Mouse (Mus musculus) CD4-positive, CD25-positive, alpha-beta regulatory T cell, adult 4 months (primary cell): ENCODE measurements around the gene Thsd4. TPM values are rescaled to one million over a fixed set of nuclear protein-coding genes. Genes with fewer than 3 reads are reported as not detected.

ENCODE experiments used
- ATAC-seq: one replicate; pipeline ENCODE4 v1.8.0; 2017
- polyA plus RNA-seq, 2 experiments: library from polyadenylated mRNA; unstranded; fragments of 100-300 nt; shearing (Covaris generic); gene quantifications; one replicate each; pipeline ENCODE4 v1.2.1; 2017

Gene Thsd4
- polyA plus RNA-seq, 2 experiments from 2014 or later = not detected

DNA sequence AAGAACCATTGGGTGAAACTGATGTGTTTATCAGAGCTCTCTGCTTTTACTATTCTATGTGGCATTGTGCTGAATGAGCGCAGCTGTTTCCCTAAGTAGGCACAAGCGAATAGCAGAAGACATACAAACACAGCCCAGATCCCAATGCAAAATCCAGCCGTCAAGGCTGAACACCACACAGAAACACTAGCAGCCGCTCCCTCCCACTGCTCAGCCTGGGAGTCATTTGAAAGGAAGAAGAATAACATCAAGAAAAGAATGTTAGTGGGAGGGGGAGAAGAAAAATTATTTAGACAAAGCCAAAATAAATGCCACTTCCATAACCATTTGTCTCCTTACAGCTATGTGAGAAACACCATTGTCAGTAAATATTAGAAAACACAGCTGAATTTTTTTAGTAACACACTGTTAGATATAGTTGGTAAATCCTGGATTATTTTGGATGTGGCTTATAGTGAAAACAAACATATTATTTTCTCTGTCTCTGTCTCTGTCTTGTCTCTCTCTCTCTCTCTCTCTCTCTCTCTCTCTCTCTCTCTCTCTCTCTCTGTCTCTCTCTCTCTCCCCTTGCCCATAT lies 148.6 kb downstream of the Thsd4 start:
- no peak for ATAC-seq

DNA sequence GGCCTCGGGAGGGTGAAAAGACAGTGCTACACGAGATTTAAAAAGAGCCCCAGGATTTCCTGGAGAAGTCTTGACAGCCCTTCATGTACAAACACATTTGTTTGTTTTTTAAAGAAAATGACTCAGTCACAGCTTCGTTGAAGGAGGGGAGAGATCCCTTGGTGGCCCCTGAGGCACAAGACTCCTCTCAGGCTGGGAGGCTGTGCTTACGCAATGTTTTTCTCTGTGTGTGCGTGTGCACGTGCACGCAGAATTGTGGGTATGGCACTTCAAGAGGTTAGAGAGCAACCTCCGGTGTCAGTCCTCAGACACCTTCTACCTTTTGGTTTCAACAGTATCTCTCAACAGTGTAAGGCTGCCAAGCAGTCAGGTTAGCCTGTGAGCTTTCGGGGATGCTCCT lies 153.3 kb downstream of the Thsd4 start:
- ATAC-seq = no peak

DNA sequence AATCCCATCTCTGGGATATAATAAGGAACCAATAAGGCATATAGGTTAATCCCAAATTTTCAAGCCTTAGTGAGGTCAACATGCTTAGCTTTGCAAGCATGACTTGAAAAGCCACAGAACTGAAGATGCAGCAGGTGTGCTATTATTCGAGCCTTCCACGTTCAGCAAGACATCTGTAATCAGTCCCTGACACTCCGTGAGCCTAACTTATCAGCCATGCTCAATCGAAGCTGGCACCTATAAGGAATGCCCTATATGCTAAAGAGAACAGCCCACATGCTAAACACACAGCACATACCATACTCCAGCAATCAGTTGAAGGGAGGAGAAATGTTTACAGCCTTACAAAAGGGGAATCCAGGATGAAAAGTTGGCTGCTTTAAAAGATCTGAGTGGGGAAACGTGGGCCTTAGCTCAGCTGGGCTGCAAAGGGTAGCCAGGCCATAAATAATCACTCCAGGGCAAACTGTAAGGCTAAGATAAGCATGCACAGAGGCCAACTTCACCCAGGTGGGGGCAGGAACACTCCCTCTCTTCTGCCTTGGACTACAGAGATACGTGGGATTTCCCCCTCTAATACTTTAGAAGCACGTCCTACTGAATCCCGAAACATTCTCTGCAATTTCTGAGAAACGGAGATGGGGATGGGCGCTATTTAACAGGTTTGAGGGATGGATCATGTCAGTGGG lies 154.1 kb downstream of the Thsd4 start:
- ATAC-seq = no peak

DNA sequence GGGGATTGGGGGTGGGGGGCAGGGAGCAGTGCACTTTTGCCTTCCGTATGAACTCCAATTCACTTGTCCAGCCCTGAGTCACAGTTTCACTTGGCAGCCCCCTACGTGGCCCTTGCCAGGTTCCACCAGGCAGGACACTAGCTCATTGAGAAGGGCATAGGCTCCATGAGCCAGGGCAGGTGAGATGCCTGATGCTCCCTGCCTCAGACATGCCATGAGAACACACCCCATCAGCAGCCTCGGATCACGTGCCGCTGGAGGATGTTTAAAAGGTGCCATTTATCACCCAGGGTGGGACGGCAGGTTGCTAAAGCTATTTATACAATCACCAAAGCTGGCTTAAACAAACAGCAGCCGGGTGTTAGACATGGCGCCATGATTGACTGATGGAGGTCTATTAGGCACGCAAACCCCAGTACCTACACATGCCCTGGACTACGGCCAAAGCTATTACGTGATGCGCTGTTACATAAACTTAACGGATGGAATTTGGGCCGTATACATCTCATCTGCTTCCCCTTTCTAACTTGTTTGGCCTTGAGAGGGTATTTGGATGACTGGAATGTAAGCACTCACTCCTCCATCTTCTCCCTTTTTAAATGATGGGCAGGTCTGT lies 157.6 kb downstream of the Thsd4 start:
- no peak for ATAC-seq

DNA sequence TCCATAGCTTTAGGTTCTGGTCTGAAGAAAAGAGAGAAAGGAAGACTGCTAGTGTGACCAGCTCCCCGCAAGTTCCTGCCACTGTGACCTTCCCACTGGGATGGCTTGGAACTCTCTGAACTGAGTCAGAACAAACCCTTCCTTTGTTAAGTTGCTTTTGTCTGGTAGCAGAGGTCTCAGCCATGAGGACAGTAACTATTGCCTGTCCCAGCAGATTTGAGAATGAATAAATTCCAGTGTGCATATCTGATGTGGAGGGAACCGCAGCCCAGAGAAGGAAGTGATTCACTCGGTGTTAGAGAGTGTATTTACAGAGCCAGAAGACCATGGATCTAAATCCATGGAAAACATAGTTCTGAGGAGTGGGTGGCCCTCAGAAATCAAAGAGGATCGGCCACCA lies 169.5 kb downstream of the Thsd4 start:
- ATAC-seq = no peak

DNA sequence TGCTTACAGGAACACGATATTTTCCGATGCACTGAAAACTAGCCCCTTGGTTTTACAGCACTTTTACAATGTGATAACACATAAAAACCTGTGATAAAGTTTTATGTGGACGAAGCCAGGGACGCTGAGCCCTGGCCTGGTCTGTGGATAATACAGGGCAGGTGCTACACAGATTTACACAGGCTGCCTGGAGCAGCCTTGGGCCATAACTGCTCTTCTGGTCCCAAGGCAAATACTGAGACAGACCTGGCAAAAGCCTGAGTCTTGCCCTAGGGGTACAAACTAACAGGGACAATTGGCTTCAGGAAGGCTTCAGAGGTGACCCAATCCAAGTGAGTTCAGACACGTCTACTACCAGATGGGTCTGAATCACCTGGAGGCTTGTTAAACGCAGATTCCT lies 170.7 kb downstream of the Thsd4 start:
- no peak for ATAC-seq

DNA sequence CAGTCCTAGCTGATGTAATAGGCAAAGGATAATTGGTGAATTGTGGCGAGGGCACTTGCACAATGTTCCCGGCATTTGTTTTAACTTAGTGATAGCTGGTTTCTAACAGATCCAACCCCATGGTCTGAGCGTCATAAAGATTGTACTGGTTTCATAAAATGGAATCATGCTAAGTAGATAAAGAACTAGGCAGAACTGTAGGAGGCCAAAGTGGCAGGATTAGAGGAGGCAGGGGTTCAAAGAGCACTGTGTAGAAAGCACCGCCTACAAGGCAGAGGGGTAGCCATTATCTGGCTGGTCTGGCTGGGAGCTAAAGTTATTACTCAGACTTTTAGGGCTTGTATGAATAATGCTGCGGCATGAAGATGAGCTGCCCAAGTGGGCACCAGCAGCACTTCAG lies 185.7 kb downstream of the Thsd4 start:
- no peak for ATAC-seq

DNA sequence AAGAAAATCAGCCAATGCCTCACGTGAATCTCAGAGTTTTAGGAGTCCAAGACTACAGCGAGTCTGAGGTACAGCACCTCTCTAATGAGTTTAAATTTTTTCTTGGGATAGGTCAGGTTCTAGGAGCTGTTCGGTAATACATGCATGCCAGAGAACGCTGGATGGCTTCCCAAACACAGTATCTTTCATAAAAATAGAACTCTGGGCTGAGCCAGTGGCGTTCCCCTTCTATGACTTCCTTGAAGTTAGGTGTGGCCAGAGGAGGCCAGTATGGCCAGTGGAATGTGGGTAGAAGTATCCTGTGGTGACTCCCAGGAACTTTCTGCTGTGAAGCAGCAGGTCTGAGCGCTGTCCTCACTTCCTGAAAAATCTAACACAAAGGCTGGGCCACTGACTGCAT lies 186.4 kb downstream of the Thsd4 start:
- ATAC-seq = no peak

DNA sequence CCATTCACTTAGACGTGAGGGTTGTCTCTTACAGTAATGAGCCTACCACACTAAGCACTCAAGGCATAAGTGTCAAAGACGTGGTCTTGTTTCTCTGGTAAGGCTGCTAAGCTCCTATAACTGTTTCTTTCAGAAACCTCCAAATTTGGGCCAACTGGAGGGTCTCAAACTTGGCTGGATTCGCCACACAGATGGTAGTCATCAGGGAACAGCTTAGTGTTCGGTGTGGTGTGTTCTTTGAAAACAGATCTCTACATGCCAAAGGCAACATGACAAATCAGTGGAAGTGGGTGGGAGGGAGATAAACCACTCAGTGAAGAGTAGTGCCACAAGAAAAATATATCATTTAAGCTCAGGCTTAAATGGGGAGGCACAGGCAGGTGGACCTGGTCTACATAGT lies 191.9 kb downstream of the Thsd4 start:
- no peak for ATAC-seq

DNA sequence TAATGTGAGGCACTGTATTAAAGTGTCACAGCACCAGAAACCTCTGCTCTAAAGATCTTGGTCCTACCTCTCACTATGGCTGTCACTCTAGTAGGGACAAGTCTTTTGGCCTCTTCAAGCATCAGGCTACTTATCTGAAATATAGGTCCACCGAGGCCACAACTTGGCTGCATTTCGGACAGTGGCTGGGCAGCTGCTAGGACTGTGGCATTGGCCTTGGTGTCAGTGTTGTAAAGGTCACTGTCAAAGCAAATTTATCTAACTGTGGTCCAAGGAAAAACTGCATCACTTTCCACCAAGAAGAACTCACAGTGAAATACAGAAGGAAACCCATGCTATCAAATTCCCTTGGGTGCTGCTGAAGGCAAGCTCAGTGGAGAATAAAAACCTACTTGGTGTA lies 197.1 kb downstream of the Thsd4 start:
- no peak for ATAC-seq

DNA sequence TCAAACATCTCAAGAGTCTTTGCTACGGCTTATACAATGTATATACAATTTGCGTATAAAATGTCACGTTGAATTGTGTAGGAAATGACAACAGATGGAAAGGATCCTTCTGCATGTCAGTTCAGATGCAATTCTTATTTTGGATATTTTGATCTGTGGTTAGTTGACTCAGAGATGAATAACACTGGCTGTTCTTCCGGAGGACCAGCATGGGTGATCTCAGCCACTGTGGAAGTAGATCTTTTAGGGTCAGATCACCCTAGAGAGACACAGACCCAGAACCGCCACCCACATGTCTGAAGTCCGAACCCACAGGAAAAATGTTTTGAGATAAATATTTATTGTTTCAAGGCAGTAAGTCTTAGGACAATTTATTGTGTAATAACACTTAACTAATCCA lies 198.4 kb downstream of the Thsd4 start:
- no peak for ATAC-seq

DNA sequence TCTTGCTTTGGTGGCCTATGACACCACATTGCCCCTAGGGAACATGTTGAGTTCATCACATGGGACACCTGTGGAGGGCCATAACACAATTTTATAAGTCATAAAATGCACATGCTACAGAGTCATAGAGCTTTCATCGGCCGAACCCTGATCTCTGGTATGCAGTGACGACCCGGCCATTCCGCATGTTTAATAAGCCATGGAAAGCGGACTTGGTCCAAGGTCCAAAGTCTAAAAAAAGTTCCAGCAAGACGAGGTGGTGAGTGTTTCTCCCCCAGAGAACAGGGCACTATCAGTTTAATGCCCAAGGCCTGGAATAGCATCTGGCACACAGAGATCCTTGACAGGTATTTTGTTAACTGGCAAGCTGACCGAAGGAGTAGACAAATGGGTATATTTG lies 204.6 kb downstream of the Thsd4 start:
- ATAC-seq = no peak

DNA sequence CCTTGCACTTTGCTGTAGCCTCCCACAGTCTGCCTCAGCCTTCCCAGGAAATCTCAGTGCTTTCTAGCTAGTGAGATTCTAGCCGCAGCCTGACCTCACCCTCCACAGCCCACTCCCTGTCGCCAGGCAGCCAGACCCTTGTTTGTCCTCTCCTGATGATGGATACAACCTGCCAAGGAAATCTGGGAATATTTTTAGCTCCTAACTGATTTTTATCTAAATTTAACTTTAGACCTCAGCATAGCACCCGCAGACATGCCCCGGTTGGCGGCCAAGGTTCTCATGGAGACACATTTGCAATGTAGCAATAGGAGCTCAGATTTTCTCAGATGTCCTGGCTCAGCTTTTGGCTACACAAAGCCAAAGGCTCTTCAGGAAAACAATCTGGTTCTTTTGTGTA lies 205.3 kb downstream of the Thsd4 start:
- no peak for ATAC-seq

DNA sequence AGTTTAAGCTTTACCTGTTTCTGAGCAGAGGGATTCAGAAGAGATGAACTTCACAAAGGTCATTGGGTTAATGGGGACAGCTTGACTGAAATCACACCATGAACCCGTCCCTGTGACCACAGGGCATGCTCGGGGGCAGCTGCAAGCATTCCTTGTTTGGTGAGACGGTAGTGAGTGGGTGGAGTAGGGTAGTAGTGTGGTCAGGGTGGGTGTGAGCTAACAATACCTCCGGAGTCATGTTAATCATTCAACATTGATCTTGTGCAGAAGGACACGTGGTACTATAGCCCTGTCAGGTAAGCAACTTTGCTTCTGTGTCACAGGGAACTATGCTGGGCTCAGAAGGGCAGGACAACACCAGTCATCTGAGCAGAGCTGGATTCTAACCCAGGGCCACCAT lies 206.3 kb downstream of the Thsd4 start:
- no peak for ATAC-seq

DNA sequence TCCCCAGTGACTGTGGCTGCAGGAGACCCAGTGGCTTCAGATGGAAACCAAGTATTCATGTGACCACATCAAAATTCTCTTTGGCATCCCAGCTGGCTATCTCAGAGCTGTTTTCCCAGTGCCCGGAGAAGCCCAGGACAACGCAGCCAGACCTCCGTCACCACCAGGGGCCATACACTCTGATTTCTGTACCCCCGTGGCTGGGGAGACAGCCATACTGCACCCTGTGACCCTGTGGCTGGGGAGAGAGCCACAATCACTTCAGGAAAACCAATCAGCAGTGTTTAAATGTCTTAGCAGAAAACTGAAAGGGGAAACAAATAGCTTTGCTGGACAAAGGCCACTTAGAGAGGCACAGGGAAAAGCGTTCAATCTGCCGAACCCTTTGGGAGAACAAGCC lies 208.2 kb downstream of the Thsd4 start:
- no peak for ATAC-seq

DNA sequence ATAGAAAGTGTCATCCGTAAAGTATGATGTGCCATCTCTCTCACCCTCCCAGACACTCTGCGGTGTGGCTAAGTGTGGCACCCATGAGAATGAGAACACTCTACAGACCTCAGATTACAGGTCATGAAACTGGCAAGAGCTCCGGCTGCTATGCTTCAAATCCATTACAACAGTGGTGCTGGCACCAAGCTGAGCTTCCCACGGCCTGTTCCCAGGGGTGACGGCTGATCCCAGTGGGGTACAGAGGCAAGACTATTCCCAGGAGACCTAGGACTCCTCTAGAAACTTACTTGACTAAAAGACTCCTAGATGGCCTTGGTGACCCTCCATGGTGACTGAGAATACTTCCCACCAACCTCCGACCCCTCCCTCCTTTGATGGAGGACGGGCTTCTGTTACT lies 209.2 kb downstream of the Thsd4 start:
- ATAC-seq = no peak

DNA sequence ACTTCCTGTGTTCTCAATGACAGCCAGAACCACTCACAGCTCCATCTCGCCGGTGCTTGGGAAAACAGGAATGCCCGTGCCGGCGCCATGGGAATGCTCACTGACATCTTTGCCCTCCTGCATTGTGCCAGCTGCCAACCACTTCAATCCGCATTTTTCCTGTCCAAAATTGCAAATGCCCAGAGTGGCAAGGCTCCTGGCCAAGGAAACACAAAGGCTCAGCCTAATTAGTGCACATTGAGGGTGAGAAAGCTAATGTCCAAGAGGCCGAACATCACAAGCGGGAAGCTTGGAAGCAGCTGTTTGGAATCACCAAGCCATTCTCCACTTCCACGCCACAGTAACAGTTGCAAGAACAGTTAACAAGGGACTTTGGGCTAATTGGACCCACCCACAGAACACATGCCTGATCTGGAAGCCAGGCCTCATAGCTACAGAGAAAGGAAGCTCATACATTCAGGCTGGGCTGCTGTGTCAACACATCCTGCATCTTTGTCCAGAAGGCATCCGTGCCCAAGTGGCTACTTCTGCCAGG lies 210.2 kb downstream of the Thsd4 start:
- ATAC-seq = no peak

DNA sequence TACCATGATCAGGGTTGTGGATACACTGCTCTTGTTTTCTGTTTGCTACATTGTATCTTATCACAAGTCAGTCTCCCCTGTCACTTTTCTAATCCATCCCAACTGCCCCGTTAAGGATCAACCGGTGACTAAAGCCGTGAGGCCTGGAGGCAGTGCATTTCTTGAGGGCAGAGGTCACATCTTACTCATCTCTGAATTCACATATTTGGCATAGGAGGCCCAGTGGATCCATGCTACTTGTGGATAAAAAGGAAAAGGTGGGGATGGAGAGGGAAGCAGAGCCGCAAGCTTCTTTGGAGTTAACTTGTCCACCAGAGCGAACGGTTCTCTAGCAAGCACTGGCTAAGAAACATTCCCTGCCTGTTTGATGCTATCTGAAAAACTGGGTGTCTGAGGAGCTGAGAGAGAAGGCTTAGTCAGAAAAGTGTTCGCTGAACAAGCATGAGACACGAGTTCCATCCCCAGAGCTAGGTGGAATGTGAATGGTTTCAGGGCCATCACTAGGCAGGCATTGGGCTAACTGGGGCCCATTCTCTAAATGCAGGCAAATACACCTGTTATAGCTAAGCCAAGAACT lies 211.0 kb downstream of the Thsd4 start:
- no peak for ATAC-seq

DNA sequence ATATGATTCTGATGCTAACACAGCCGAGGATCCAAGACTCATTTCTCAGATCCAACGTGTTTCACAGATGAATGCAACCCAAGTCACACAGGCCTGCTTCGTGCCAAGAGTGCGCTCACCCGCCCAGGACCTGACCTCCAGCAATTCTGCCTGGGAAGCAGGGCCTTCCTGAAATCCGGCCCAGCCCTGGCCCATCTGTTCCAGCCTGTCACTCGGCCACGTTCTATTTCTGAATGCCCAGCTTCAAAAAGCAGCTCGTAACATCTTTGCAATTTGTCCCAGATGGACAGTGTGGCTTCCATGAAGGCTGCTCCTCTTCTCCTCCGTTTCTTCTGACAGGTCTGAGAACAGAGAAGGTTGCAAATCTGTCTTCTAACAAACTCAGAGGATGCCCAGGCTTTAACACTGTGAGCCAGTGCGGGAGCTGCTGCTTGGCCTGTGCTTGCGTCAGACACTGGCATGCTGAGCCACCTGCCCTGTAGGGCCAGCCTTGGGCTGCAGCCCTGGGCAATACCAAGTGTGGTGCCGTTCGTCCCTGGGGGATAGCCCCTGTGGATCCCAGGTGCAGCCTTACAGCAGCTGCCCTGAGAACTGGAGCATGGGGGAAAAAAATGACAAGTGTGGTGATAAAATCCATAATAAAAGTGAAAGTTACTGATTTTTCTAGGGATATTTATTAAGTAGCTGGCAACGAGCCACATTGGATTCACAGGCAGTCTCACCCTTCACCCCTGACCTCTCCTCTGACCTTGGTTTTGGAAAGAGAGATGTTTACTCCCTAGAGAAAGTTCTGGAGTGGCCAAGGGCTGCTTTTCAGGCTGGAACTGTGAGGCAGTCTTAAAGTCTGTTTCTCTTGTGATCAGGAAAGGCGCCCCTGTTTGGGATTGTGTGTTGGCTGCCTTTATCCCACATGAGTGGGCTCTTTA lies 211.8 kb downstream of the Thsd4 start:
- ATAC-seq = no peak

DNA sequence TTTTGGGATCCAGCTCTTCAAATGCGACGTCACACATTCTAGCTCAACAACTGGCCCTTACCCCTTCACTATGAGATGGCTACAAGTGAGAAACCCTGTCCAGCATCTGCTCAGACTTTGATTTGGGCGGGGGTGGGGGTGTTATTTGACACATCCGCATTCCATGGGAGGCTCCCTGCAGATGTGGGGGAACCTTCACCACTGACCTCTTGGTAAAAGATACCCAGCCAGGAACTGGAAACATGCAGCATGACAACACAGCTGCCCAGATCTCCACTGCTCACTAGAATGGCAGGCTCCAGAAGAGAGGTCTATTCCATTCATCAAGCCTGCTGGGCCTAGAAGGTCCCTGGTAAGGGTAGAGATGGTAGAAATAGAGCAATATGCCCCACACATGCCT lies 213.7 kb downstream of the Thsd4 start:
- ATAC-seq = no peak

DNA sequence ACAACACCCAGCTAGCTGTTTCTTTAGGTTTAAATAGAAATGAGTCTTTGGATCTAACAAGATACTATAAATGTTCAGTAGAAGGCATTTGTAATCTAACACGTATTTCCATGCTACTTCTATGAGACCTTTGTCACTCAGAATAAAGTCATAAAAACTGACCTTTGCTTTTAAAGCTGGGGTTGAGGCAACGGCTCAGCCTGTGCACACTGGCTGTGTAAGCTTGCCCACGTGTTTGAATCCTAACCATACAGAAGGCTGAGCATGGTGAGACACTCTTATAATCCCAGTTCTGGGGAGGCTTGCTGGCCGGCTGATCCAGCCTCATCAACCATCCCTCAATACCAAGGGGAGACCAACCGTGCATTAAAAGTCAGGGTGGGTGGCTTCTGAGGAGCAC lies 214.4 kb downstream of the Thsd4 start:
- no peak for ATAC-seq

DNA sequence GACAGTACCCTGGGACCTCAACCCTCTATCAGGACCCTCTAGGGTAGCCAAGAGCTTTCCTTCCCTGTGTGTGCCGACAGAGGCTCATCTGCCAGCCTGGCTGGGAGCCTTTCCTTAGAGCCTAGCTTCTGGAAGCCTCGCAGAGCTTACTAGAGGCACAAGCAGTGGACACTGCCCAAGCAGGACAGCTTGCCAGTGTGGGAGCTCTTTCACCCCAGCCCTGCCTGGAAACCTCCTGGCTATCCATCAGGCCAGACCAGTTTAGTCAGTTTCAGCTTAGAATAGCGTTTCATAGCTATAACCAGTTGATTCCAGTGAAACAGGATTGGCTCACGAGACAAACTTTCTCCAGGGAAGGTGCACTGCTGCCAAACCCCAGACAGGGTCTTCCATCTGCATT lies 215.6 kb downstream of the Thsd4 start:
- no peak for ATAC-seq
